In the genomic region with DNA sequence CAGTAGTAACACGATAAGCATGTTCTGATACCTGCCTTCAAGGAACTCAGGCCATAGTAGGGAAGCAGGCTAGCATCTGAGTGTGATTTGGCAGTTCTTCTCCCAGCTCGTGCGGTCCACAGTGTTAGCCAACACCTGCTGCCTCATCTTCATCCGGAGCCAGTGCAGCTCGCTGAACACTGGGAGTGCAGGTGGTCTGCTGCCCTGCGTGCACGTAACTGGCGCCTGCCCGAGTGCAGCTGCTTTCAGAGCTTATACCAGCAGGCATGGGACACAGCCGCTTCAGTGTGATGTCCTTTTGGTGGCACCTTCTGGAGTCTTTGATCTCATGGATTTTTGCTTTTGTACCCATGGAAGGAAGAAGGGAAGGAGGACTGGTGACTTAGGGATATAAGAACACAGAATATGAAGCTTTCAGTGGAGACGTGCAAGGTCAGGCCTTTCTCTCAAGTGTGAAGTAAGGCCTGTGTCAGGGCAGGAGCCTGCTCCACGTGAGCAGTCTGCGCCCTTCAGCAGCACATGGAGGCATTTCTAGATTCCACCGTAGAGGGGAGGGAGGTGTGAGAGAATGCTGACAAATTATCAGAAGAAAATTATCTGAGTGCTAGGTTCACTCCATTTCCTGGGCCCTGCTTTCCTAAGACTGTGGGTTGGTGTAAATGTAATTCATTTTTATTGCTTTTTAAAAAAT, we compare ENCODE assay signal across 13 mouse cellular contexts. TPM values are rescaled to one million over a fixed set of nuclear protein-coding genes. Genes with fewer than 3 reads are reported as not detected.
"Had no signal": no experiment of that assay in that cellular context is flagged by ENCODE, and none has a peak within 500 bp of the region (broad histone marks: within the 10 kb centered on the region; RNA-seq: fewer than 3 reads in every experiment).

No protein-coding gene starts in this region.

- ATAC-seq: liver, embryonic 12.5 days had no signal

- H3K4me1 ChIP-seq: limb, embryonic 15.5 days; midbrain, embryonic 10.5 days; neural tube, embryonic 12.5 days had no signal

- H3K4me2 ChIP-seq: kidney, embryonic 15.5 days; limb, embryonic 15.5 days; liver, embryonic 12.5 days; lung, embryonic 14.5 days; neural tube, embryonic 12.5 days had no signal

- H3K9me3 ChIP-seq: kidney, embryonic 15.5 days; limb, embryonic 15.5 days; liver, embryonic 12.5 days; midbrain, embryonic 10.5 days; neural tube, embryonic 12.5 days had no signal

- H3K4me3 ChIP-seq: kidney, embryonic 15.5 days; limb, embryonic 15.5 days; liver, embryonic 12.5 days; midbrain, embryonic 10.5 days; myocyte; neural tube, embryonic 12.5 days had no signal

- H3K27me3 ChIP-seq: kidney, embryonic 15.5 days; limb, embryonic 15.5 days; liver, embryonic 12.5 days; neural tube, embryonic 12.5 days had no signal

- DNase-seq: kidney, postnatal 14 days; layer of hippocampus, postnatal 36 days; lung, embryonic 14.5 days; lung, postnatal 10 days; lung, postnatal 4 days; midbrain, embryonic 14.5 days had no signal

- H3K9ac ChIP-seq: kidney, embryonic 15.5 days; limb, embryonic 15.5 days; liver, embryonic 12.5 days; lung, embryonic 14.5 days; neural tube, embryonic 12.5 days had no signal

- H3K27ac ChIP-seq: kidney, embryonic 15.5 days; limb, embryonic 15.5 days; liver, embryonic 12.5 days; midbrain, embryonic 10.5 days; neural tube, embryonic 12.5 days; stomach, postnatal 0 days had no signal

RNA-seq across cellular contexts. Expression of gene Evi2b, which starts 52.0 kb away (rescaled TPM):
- polyA plus RNA-seq: midbrain, embryonic 10.5 days; midbrain, embryonic 14.5 days; neural tube, embryonic 12.5 days had no signal
